Mouse (Mus musculus): ENCODE measurements at regions not wholly inside any gene's neighbourhood (a gene's known extent, or its start where the extent isn't known, plus 50 kb on each side); places are given as distances from the start of the nearest gene placed in this dataset.

GRCm38 (mm10) chr4:124542696-124543095 lies 67.9 kb downstream of the 3100002H09Rik start:
- no peak for ATAC-seq (replicated peaks; ENCODE audit: low FRiP score)
- 76% methylated on average over 5 of the region's 5 CpGs for WGBS
- Histone ChIP-seq H3K4me3 (ENCODE audit: low read depth, low read length) (no peak overlapping the region), H3K9ac (ENCODE audit: low read depth, low read length) (no peak overlapping the region), H3K27ac (ENCODE audit: low read depth, low read length) (no peak overlapping the region), H3K9me3 (ENCODE audit: control insufficient read depth, low read length) (no peaks in the 10 kb centered on the region), H3K4me1 (replicated peaks; ENCODE audit: control insufficient read depth, insufficient read depth, low read length) (no peaks in the 10 kb centered on the region), H3K27me3 (replicated peaks; ENCODE audit: control insufficient read depth, insufficient read depth, low read length) (no peaks in the 10 kb centered on the region), H3K4me2 (no peak overlapping the region), H3K36me3 (ENCODE audit: control insufficient read depth, insufficient read depth, low read length) (no peaks in the 10 kb centered on the region)
- DNase-seq (ENCODE audit: low spot score): no peak

- no peak overlapping the region for H3K27ac ChIP-seq (ENCODE audit: low read depth, low read length)
- ATAC-seq (replicated peaks; ENCODE audit: low FRiP score) (no peak), DNase-seq (ENCODE audit: low spot score) (no peak)
- no peaks in the 10 kb centered on the region for H3K36me3 ChIP-seq (ENCODE audit: control insufficient read depth, insufficient read depth, low read length)
- H3K4me1 ChIP-seq (replicated peaks; ENCODE audit: control insufficient read depth, insufficient read depth, low read length): no peaks in the 10 kb centered on the region
- H3K9ac ChIP-seq (ENCODE audit: low read depth, low read length): no peak overlapping the region
- no peaks in the 10 kb centered on the region for H3K9me3 ChIP-seq (ENCODE audit: control insufficient read depth, low read length)
- no peak overlapping the region for H3K4me3 ChIP-seq (ENCODE audit: low read depth, low read length)
- WGBS: 82% methylated on average over 5 of the region's 5 CpGs
- H3K4me2 ChIP-seq: no peak overlapping the region
- no peaks in the 10 kb centered on the region for H3K27me3 ChIP-seq (replicated peaks; ENCODE audit: control insufficient read depth, insufficient read depth, low read length)
These were observed 72.1 kb downstream of the 3100002H09Rik start for GRCm38 (mm10) chr4:124538471-124538870.

GRCm38 (mm10) chr4:124537681-124538080 lies 72.9 kb downstream of the 3100002H09Rik start:
- Histone ChIP-seq H3K27ac (ENCODE audit: low read depth, low read length) (no peak overlapping the region), H3K27me3 (replicated peaks; ENCODE audit: control insufficient read depth, insufficient read depth, low read length) (no peaks in the 10 kb centered on the region), H3K9me3 (ENCODE audit: control insufficient read depth, low read length) (no peaks in the 10 kb centered on the region), H3K9ac (ENCODE audit: low read depth, low read length) (no peak overlapping the region), H3K4me3 (ENCODE audit: low read depth, low read length) (no peak overlapping the region), H3K36me3 (ENCODE audit: control insufficient read depth, insufficient read depth, low read length) (no peaks in the 10 kb centered on the region), H3K4me2 (no peak overlapping the region), H3K4me1 (replicated peaks; ENCODE audit: control insufficient read depth, insufficient read depth, low read length) (no peaks in the 10 kb centered on the region)
- DNase-seq (ENCODE audit: low spot score): no peak
- no peak for ATAC-seq (replicated peaks; ENCODE audit: low FRiP score)
- 83% methylated on average over 5 of the region's 5 CpGs for WGBS

GRCm38 (mm10) chr4:124533614-124534013 lies 77.0 kb downstream of the 3100002H09Rik start:
- WGBS: 63% methylated on average over 6 of the region's 6 CpGs
- no peaks in the 10 kb centered on the region for H3K36me3 ChIP-seq (ENCODE audit: control insufficient read depth, insufficient read depth, low read length)

GRCm38 (mm10) chr4:124530596-124530995 lies 80.0 kb downstream of the 3100002H09Rik start:
- H3K9me3 ChIP-seq (ENCODE audit: control insufficient read depth, low read length): no peaks in the 10 kb centered on the region
- no peak overlapping the region for H3K9ac ChIP-seq (ENCODE audit: low read depth, low read length)
- no peak overlapping the region for H3K27ac ChIP-seq (ENCODE audit: low read depth, low read length)
- DNase-seq (ENCODE audit: low spot score): no peak
- no peaks in the 10 kb centered on the region for H3K36me3 ChIP-seq (ENCODE audit: control insufficient read depth, insufficient read depth, low read length)
- H3K4me1 ChIP-seq (replicated peaks; ENCODE audit: control insufficient read depth, insufficient read depth, low read length): no peaks in the 10 kb centered on the region
- H3K4me2 ChIP-seq: no peak overlapping the region
- no peak overlapping the region for H3K4me3 ChIP-seq (ENCODE audit: low read depth, low read length)
- no peak for ATAC-seq (replicated peaks; ENCODE audit: low FRiP score)
- H3K27me3 ChIP-seq (replicated peaks; ENCODE audit: control insufficient read depth, insufficient read depth, low read length): peaks cover 3% of the 10 kb centered on the region
- WGBS: 79% methylated on average over 9 of the region's 9 CpGs

More at GRCm38 (mm10) chr4:124533614-124534013, 77.0 kb downstream of the 3100002H09Rik start:
- no peaks in the 10 kb centered on the region for H3K9me3 ChIP-seq (ENCODE audit: control insufficient read depth, low read length)
- ATAC-seq (replicated peaks; ENCODE audit: low FRiP score) (no peak), DNase-seq (ENCODE audit: low spot score) (no peak)
- no peak overlapping the region for H3K9ac ChIP-seq (ENCODE audit: low read depth, low read length)
- no peak overlapping the region for H3K27ac ChIP-seq (ENCODE audit: low read depth, low read length)
- H3K4me3 ChIP-seq (ENCODE audit: low read depth, low read length): no peak overlapping the region
- H3K4me2 ChIP-seq: no peak overlapping the region
- no peaks in the 10 kb centered on the region for H3K4me1 ChIP-seq (replicated peaks; ENCODE audit: control insufficient read depth, insufficient read depth, low read length)
- no peaks in the 10 kb centered on the region for H3K27me3 ChIP-seq (replicated peaks; ENCODE audit: control insufficient read depth, insufficient read depth, low read length)

GRCm38 (mm10) chr4:124526822-124527221 lies 83.8 kb downstream of the 3100002H09Rik start:
- DNase-seq (ENCODE audit: low spot score): no peak

GRCm38 (mm10) chr4:124526362-124526761 lies 84.2 kb downstream of the 3100002H09Rik start:
- H3K4me3 ChIP-seq (ENCODE audit: low read depth, low read length): no peak overlapping the region
- H3K9me3 ChIP-seq (ENCODE audit: control insufficient read depth, low read length): no peaks in the 10 kb centered on the region
- no peak overlapping the region for H3K4me2 ChIP-seq
- ATAC-seq (replicated peaks; ENCODE audit: low FRiP score): no peak
- 69% methylated on average over 9 of the region's 9 CpGs for WGBS
- peaks cover 10% of the 10 kb centered on the region for H3K27me3 ChIP-seq (replicated peaks; ENCODE audit: control insufficient read depth, insufficient read depth, low read length)
- H3K9ac ChIP-seq (ENCODE audit: low read depth, low read length): no peak overlapping the region
- no peak overlapping the region for H3K27ac ChIP-seq (ENCODE audit: low read depth, low read length)
- no peak for DNase-seq (ENCODE audit: low spot score)
- H3K36me3 ChIP-seq (ENCODE audit: control insufficient read depth, insufficient read depth, low read length): no peaks in the 10 kb centered on the region
- H3K4me1 ChIP-seq (replicated peaks; ENCODE audit: control insufficient read depth, insufficient read depth, low read length): no peaks in the 10 kb centered on the region

More at GRCm38 (mm10) chr4:124526822-124527221, 83.8 kb downstream of the 3100002H09Rik start:
- Histone ChIP-seq H3K27me3 (replicated peaks; ENCODE audit: control insufficient read depth, insufficient read depth, low read length) (peaks cover 10% of the 10 kb centered on the region), H3K9me3 (ENCODE audit: control insufficient read depth, low read length) (no peaks in the 10 kb centered on the region), H3K9ac (ENCODE audit: low read depth, low read length) (no peak overlapping the region), H3K4me3 (ENCODE audit: low read depth, low read length) (no peak overlapping the region), H3K4me1 (replicated peaks; ENCODE audit: control insufficient read depth, insufficient read depth, low read length) (no peaks in the 10 kb centered on the region), H3K36me3 (ENCODE audit: control insufficient read depth, insufficient read depth, low read length) (no peaks in the 10 kb centered on the region), H3K4me2 (no peak overlapping the region), H3K27ac (ENCODE audit: low read depth, low read length) (no peak overlapping the region)
- ATAC-seq (replicated peaks; ENCODE audit: low FRiP score): no peak
- 69% methylated on average over 10 of the region's 10 CpGs for WGBS

GRCm38 (mm10) chr4:124520309-124520708 lies 90.3 kb downstream of the 3100002H09Rik start:
- Histone ChIP-seq H3K27me3 (replicated peaks; ENCODE audit: control insufficient read depth, insufficient read depth, low read length) (peaks cover 7% of the 10 kb centered on the region; the same call in 1 of the 2 replicates), H3K4me3 (ENCODE audit: low read depth, low read length) (no peak overlapping the region), H3K36me3 (ENCODE audit: control insufficient read depth, insufficient read depth, low read length) (no peaks in the 10 kb centered on the region), H3K9me3 (ENCODE audit: control insufficient read depth, low read length) (no peaks in the 10 kb centered on the region), H3K4me1 (replicated peaks; ENCODE audit: control insufficient read depth, insufficient read depth, low read length) (no peaks in the 10 kb centered on the region), H3K9ac (ENCODE audit: low read depth, low read length) (no peak overlapping the region), H3K4me2 (no peak overlapping the region), H3K27ac (ENCODE audit: low read depth, low read length) (no peak overlapping the region)
- no peak for ATAC-seq (replicated peaks; ENCODE audit: low FRiP score)
- DNase-seq (ENCODE audit: low spot score): no peak
- 75% methylated on average over 9 of the region's 9 CpGs for WGBS

GRCm38 (mm10) chr4:124511761-124512160 lies 98.8 kb downstream of the 3100002H09Rik start:
- Histone ChIP-seq H3K36me3 (ENCODE audit: control insufficient read depth, insufficient read depth, low read length) (no peaks in the 10 kb centered on the region), H3K4me2 (no peak overlapping the region), H3K27ac (ENCODE audit: low read depth, low read length) (no peak overlapping the region), H3K4me3 (ENCODE audit: low read depth, low read length) (no peak overlapping the region), H3K4me1 (replicated peaks; ENCODE audit: control insufficient read depth, insufficient read depth, low read length) (no peaks in the 10 kb centered on the region), H3K9me3 (ENCODE audit: control insufficient read depth, low read length) (no peaks in the 10 kb centered on the region), H3K9ac (ENCODE audit: low read depth, low read length) (no peak overlapping the region), H3K27me3 (replicated peaks; ENCODE audit: control insufficient read depth, insufficient read depth, low read length) (peaks cover 3% of the 10 kb centered on the region; the same call in 1 of the 2 replicates)
- WGBS: 69% methylated on average over 16 of the region's 16 CpGs
- ATAC-seq (replicated peaks; ENCODE audit: low FRiP score) (no peak), DNase-seq (ENCODE audit: low spot score) (no peak)
